Comparison of ENCODE assay signal across 28 mouse cellular contexts in genomic region chr13:118365774-118366173, GRCm38 (mm10). TPM values are rescaled to one million over a fixed set of nuclear protein-coding genes. Genes with fewer than 3 reads are reported as not detected.
DNase-seq lines count a peak whose midpoint lies in the region; ATAC-seq and TF ChIP-seq lines count a peak whose summit lies in the region.
"Had no signal": no experiment of that assay in that cellular context is flagged by ENCODE, and none has a peak within 500 bp of the region (broad histone marks: within the 10 kb centered on the region; RNA-seq: fewer than 3 reads in every experiment).

No protein-coding gene starts in this region.

- no peaks in the 10 kb centered on the region for H3K79me2 ChIP-seq in CH12.LX (replicated peaks; ENCODE audit: control insufficient read depth, extremely low read depth, insufficient read depth, poor library complexity, severe bottlenecking)

- H3K4me1 ChIP-seq in kidney, embryonic 14.5 days (ENCODE audit: control insufficient read depth, insufficient read depth, low read length): no peaks in the 10 kb centered on the region
- no peaks in the 10 kb centered on the region for H3K4me1 ChIP-seq in CH12.LX (ENCODE audit: control insufficient read depth in 1 of 2, insufficient read depth in 2 of 2)
- H3K4me1 ChIP-seq in embryonic facial prominence, embryonic 15.5 days: 0 out of 2 replicates have a peak, but pooled peaks cover 3% of the 10 kb centered on the region
- H3K4me1 ChIP-seq: heart, embryonic 13.5 days; lung, embryonic 15.5 days; megakaryocyte, embryonic 14.5 days; midbrain, embryonic 12.5 days had no signal

- no peaks in the 10 kb centered on the region for H3K36me3 ChIP-seq in kidney, embryonic 14.5 days (ENCODE audit: control insufficient read depth, insufficient read depth, low read length)
- H3K36me3 ChIP-seq in CH12.LX (replicated peaks in 1 of 2; ENCODE audit: control insufficient read depth in 1 of 2, insufficient read depth in 1 of 2, low read length in 1 of 2): no peaks in the 10 kb centered on the region
- H3K36me3 ChIP-seq in embryonic facial prominence, embryonic 15.5 days: no peaks in the 10 kb centered on the region
- H3K36me3 ChIP-seq: heart, embryonic 13.5 days; limb, embryonic 13.5 days; lung, embryonic 15.5 days; midbrain, embryonic 12.5 days had no signal

- TF ChIP-seq RAD21 in CH12.LX (IDR thresholded peaks at IDR 0.05; ENCODE audit: low read depth, low read length): no peak

- 76% methylated on average over 1 of the region's 1 CpGs for WGBS in kidney, embryonic 14.5 days
- 56% methylated on average over 1 of the region's 1 CpGs for WGBS in embryonic facial prominence, embryonic 15.5 days

- H3K9ac ChIP-seq in kidney, embryonic 14.5 days (ENCODE audit: low read depth, low read length): no peak overlapping the region
- H3K9ac ChIP-seq in CH12.LX (ENCODE audit: insufficient read depth, low read depth): no peak overlapping the region
- no peak overlapping the region for H3K9ac ChIP-seq in embryonic facial prominence, embryonic 15.5 days
- H3K9ac ChIP-seq: heart, embryonic 13.5 days; limb, embryonic 13.5 days; lung, embryonic 15.5 days; midbrain, embryonic 12.5 days had no signal

- no peak for TF ChIP-seq EP300 in CH12.LX (IDR thresholded peaks at IDR 0.05; ENCODE audit: low read length)

- no peaks in the 10 kb centered on the region for H3K9me3 ChIP-seq in kidney, embryonic 14.5 days (ENCODE audit: control insufficient read depth, low read length)
- peaks cover 3% of the 10 kb centered on the region for H3K9me3 ChIP-seq in CH12.LX (replicated peaks; ENCODE audit: low read length)
- no peaks in the 10 kb centered on the region for H3K9me3 ChIP-seq in embryonic facial prominence, embryonic 15.5 days (replicated peaks)
- H3K9me3 ChIP-seq: heart, embryonic 13.5 days; limb, embryonic 13.5 days; lung, embryonic 15.5 days; midbrain, embryonic 12.5 days had no signal

- intact Hi-C loops in gastrocnemius, postnatal 36 days (cut with DNase I): no loop called here

- in situ Hi-C loops in CH12.LX (cut with MboI; ENCODE audit: low pct_ligation_motif_present, low pct_unique_long_range_greater_than_20kb, low sequenced_read_pairs): no loop called here

- DNase-seq in kidney, adult 9 months: peak; percentile 7
- DNase-seq in CH12.LX (ENCODE audit: extremely low read depth): peak; percentile 17
- no peak for DNase-seq in gastrocnemius, postnatal 36 days
- DNase-seq in frontal cortex, postnatal 14 days (ENCODE audit: low spot score in 2 of 2): no peak
- DNase-seq: adrenal gland, postnatal 14 days; cerebellum, adult 11 months; cerebellum, adult 9-10 months; cerebellum, postnatal 36 days; embryo, embryonic 11 days; gastrocnemius, postnatal 25 days; heart, postnatal 10 days; kidney, postnatal 25 days; retina, postnatal 1 day; right cerebral cortex, postnatal 14 days; thymus, postnatal 25 days had no signal

- no peak for TF ChIP-seq POLR2A in CH12.LX (IDR thresholded peaks at IDR 0.05; ENCODE audit: low read depth, low read length)

- no peak overlapping the region for H3K27ac ChIP-seq in kidney, embryonic 14.5 days (ENCODE audit: low read depth, low read length)
- H3K27ac ChIP-seq in CH12.LX (ENCODE audit: insufficient read depth, low read depth): no peak overlapping the region
- H3K27ac ChIP-seq in embryonic facial prominence, embryonic 15.5 days (replicated peaks): no peak overlapping the region
- H3K27ac ChIP-seq: heart, embryonic 13.5 days; limb, embryonic 13.5 days; lung, embryonic 15.5 days; midbrain, embryonic 12.5 days had no signal

- TF ChIP-seq CTCF in CH12.LX (conservative IDR thresholded peaks at IDR 0.05 in 1 of 2, IDR thresholded peaks at IDR 0.05 in 1 of 2; ENCODE audit: low read depth in 2 of 2, low read length in 2 of 2): no peak

- H3K4me3 ChIP-seq in kidney, embryonic 14.5 days (ENCODE audit: low read length): no peak overlapping the region
- no peak overlapping the region for H3K4me3 ChIP-seq in CH12.LX (replicated peaks in 1 of 3; ENCODE audit: low read depth in 2 of 3, low read length in 2 of 3, poor library complexity in 1 of 3)
- H3K4me3 ChIP-seq in embryonic facial prominence, embryonic 15.5 days (replicated peaks): no peak overlapping the region
- H3K4me3 ChIP-seq: heart, embryonic 13.5 days; limb, embryonic 13.5 days; lung, embryonic 15.5 days; megakaryocyte, embryonic 14.5 days; midbrain, embryonic 12.5 days had no signal

- dilution Hi-C loops in CH12.LX (cut with MboI; ENCODE audit: extremely low pct_ligation_motif_present, extremely low pct_unique_long_range_greater_than_20kb, low sequenced_read_pairs): no loop called here

- H3K4me2 ChIP-seq in kidney, embryonic 14.5 days (replicated peaks; ENCODE audit: low read depth, low read length): no peak overlapping the region
- H3K4me2 ChIP-seq in CH12.LX (ENCODE audit: insufficient read depth, low read depth, poor library complexity, severe bottlenecking): no peak overlapping the region
- H3K4me2 ChIP-seq in embryonic facial prominence, embryonic 15.5 days (replicated peaks): no peak overlapping the region
- H3K4me2 ChIP-seq: heart, embryonic 13.5 days; limb, embryonic 13.5 days; liver, embryonic 11.5 days; lung, embryonic 15.5 days; midbrain, embryonic 12.5 days had no signal

- H3K27me3 ChIP-seq in kidney, embryonic 14.5 days (ENCODE audit: control insufficient read depth, insufficient read depth, low read length): no peaks in the 10 kb centered on the region
- no peaks in the 10 kb centered on the region for H3K27me3 ChIP-seq in CH12.LX (replicated peaks)
- no peaks in the 10 kb centered on the region for H3K27me3 ChIP-seq in embryonic facial prominence, embryonic 15.5 days
- H3K27me3 ChIP-seq: heart, embryonic 13.5 days; limb, embryonic 13.5 days; lung, embryonic 15.5 days; megakaryocyte, embryonic 14.5 days; midbrain, embryonic 12.5 days had no signal

- no peak for ATAC-seq in kidney, embryonic 14.5 days (ENCODE audit: low FRiP score, low TSS enrichment)
- ATAC-seq in embryonic facial prominence, embryonic 15.5 days (ENCODE audit: insufficient number of reproducible peaks, low FRiP score, low TSS enrichment, low read depth): 0 out of 2 replicates have a peak, but pooled peaks have one; percentile 34
- 0 out of 2 replicates have a peak, but pooled peaks have one; percentile 19 for ATAC-seq in neutrophil, adult 5-6 weeks (ENCODE audit: extremely low read depth, insufficient number of reproducible peaks, low FRiP score, poor library complexity, severe bottlenecking)
- ATAC-seq: forebrain, embryonic 14.5 days; hindbrain, embryonic 16.5 days had no signal

TF ChIP-seq in CH12.LX, 34 proteins besides CTCF, POLR2A, EP300 and RAD21:
- TF ChIP-seq GABPA (IDR thresholded peaks at IDR 0.05; ENCODE audit: insufficient replicate concordance, low read depth, low read length) (no peak), TCF12 (IDR thresholded peaks at IDR 0.05; ENCODE audit: low read depth, low read length) (no peak)

RNA-seq across cellular contexts. Expression of gene B430218F22Rik, which starts 20.7 kb away (rescaled TPM):
- polyA plus RNA-seq in kidney, embryonic 14.5 days (2014; fragmentation: Nextera tagmentation; extraction: Ambion mirVana): 0.41 and 1.2 TPM in 2 replicates
- total RNA-seq in CH12.LX (2012; rRNA removed): 11.1 and 12.0 TPM in 2 replicates
- total RNA-seq in CH12.LX (2014; rRNA removed): 0.48 TPM in 1 of 2 replicates, not detected in the other
- 0.64 TPM in 1 of 2 replicates, not detected in the other for polyA plus RNA-seq in CH12.LX (2012; ENCODE audit: insufficient read length, low read depth)
- polyA plus RNA-seq in embryonic facial prominence, embryonic 15.5 days (2015; fragmentation: Nextera tagmentation; extraction: Ambion mirVana): 0.26 and 0.60 TPM in 2 replicates
- 0.35 TPM in 1 of 2 replicates, not detected in the other for total RNA-seq in neutrophil, adult 5-6 weeks (2017)
- total RNA-seq in gastrocnemius, postnatal 36 days (2021): not detected
- total RNA-seq: adrenal gland, postnatal 14 days; heart, postnatal 10 days; hematopoietic stem cell, adult 5-6 weeks; monocyte, adult 5-6 weeks had no signal

RNA-seq across cellular contexts. Expression of gene Mrps30, which starts 21.3 kb away (rescaled TPM):
- 38.8 and 41.4 TPM in 2 replicates for polyA plus RNA-seq in kidney, embryonic 14.5 days (2014; fragmentation: Nextera tagmentation; extraction: Ambion mirVana)
- 36.0 and 36.6 TPM in 2 replicates for total RNA-seq in CH12.LX (2012; rRNA removed)
- total RNA-seq in CH12.LX (2014; rRNA removed): 48.7 and 50.2 TPM in 2 replicates
- 35.5 and 38.6 TPM in 2 replicates for polyA plus RNA-seq in CH12.LX (2012; ENCODE audit: insufficient read length, low read depth)
- polyA plus RNA-seq in embryonic facial prominence, embryonic 15.5 days (2015; fragmentation: Nextera tagmentation; extraction: Ambion mirVana): 26.8 and 30.3 TPM in 2 replicates
- total RNA-seq in neutrophil, adult 5-6 weeks (2017): 18.0 and 24.1 TPM in 2 replicates
- 10 to 100 TPM; 14.4 to 17.5 TPM for total RNA-seq in gastrocnemius, postnatal 36 days (2021)

Comparison
In these comparisons a context has a peak if more than half of its experiments do, and no peak if none do; other contexts are left out.
1. DNase-seq: peak in kidney, adult 9 months (single experiment) and CH12.LX (single experiment); none in gastrocnemius, postnatal 36 days (0 of 2) and frontal cortex, postnatal 14 days (0 of 2).